27 mouse cellular contexts compared by ENCODE assay signal in the genomic region with DNA sequence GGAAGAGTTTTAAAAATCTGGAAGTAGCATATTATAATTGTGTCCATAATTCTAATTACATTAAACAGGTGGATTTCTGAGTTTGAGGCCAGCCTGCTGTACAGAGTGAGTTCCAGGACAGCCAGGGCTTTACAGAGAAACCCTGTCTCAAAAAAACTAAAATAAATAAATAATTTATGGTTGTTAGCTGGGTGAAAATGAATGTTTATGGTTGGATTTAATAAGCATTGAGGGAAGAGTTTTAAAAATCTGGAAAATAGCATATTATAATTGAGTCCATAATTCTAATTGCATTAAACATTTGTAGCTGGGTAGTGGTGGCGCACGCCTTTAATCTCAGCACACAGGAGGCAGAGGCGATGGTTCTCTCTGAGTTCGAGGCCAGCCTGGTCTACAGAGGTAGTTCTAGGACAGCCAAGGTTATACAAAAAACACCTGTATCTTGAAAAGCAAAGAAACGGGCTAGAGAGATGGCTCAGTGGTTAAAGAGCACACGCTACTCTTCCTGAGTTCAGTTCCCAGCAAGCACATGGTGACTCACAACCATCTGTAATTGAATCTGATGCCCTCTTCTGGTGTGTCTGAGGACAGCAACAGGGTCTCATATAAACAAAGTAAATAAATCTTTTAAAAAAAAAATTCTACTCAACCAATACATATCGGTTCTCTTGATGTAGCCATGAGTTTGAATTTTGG. TPM values are rescaled to one million over a fixed set of nuclear protein-coding genes. Genes with fewer than 3 reads are reported as not detected.
DNase-seq lines count a peak whose midpoint lies in the region; ATAC-seq and TF ChIP-seq lines count a peak whose summit lies in the region.
"Had no signal": no experiment of that assay in that cellular context is flagged by ENCODE, and none has a peak within 500 bp of the region (broad histone marks: within the 10 kb centered on the region; RNA-seq: fewer than 3 reads in every experiment).

No protein-coding gene starts in this region.

- H3K4me1 ChIP-seq in kidney, postnatal 0 days (replicated peaks; ENCODE audit: insufficient read depth, low read length): no peaks in the 10 kb centered on the region
- peaks cover 12 to 38% of the 10 kb centered on the region in 2 experiments for H3K4me1 ChIP-seq in CH12.LX (ENCODE audit: control insufficient read depth in 1 of 2, insufficient read depth in 2 of 2)
- peaks cover 4% of the 10 kb centered on the region for H3K4me1 ChIP-seq in midbrain, embryonic 15.5 days

- in situ Hi-C loops in CH12.LX (cut with MboI; ENCODE audit: low pct_ligation_motif_present, low pct_unique_long_range_greater_than_20kb, low sequenced_read_pairs): no loop called here

- H3K9me3 ChIP-seq in kidney, postnatal 0 days (replicated peaks; ENCODE audit: low read length): no peaks in the 10 kb centered on the region
- H3K9me3 ChIP-seq in CH12.LX (replicated peaks; ENCODE audit: low read length): no peaks in the 10 kb centered on the region
- no peaks in the 10 kb centered on the region for H3K9me3 ChIP-seq in midbrain, embryonic 15.5 days
- H3K9me3 ChIP-seq: embryonic facial prominence, embryonic 10.5 days; embryonic facial prominence, embryonic 13.5 days; forebrain, embryonic 12.5 days; G1E; hindbrain, embryonic 12.5 days; hindbrain, embryonic 15.5 days had no signal

- no peaks in the 10 kb centered on the region for H3K36me3 ChIP-seq in kidney, postnatal 0 days (ENCODE audit: insufficient read depth, low read length)
- H3K36me3 ChIP-seq in CH12.LX (replicated peaks in 1 of 2; ENCODE audit: control insufficient read depth in 1 of 2, insufficient read depth in 1 of 2, low read length in 1 of 2): peaks cover 11 to 33% of the 10 kb centered on the region in 2 experiments
- H3K36me3 ChIP-seq in myocyte (ENCODE audit: control insufficient read depth, insufficient read depth): no peaks in the 10 kb centered on the region
- no peaks in the 10 kb centered on the region for H3K36me3 ChIP-seq in midbrain, embryonic 15.5 days (replicated peaks)
- H3K36me3 ChIP-seq: embryonic facial prominence, embryonic 10.5 days; embryonic facial prominence, embryonic 13.5 days; forebrain, embryonic 12.5 days; hindbrain, embryonic 12.5 days; hindbrain, embryonic 15.5 days had no signal

- WGBS in kidney, postnatal 0 days: 95% methylated on average over 7 of the region's 7 CpGs
- WGBS in midbrain, embryonic 15.5 days: 96% methylated on average over 7 of the region's 7 CpGs

- 0 out of 2 replicates have a peak, but pooled peaks have one; percentile 12 for TF ChIP-seq CTCF in kidney, postnatal 0 days (IDR thresholded peaks at IDR 0.05; ENCODE audit: low read depth)
- TF ChIP-seq CTCF in CH12.LX (conservative IDR thresholded peaks at IDR 0.05 in 1 of 2, IDR thresholded peaks at IDR 0.05 in 1 of 2; ENCODE audit: low read depth in 2 of 2, low read length in 2 of 2): peak in 1 of 2 experiments; percentile 50; a peak in 2 of 4 replicates

- TF ChIP-seq RAD21 in CH12.LX (IDR thresholded peaks at IDR 0.05; ENCODE audit: low read depth, low read length): no peak; the same call in 1 of the 2 replicates

- H3K4me2 ChIP-seq in kidney, postnatal 0 days (ENCODE audit: low read length): no peak overlapping the region
- peak overlapping the region; percentile 97; the same call in 1 of the 2 replicates for H3K4me2 ChIP-seq in CH12.LX (ENCODE audit: insufficient read depth, low read depth, poor library complexity, severe bottlenecking)
- peak overlapping the region; percentile 85 for H3K4me2 ChIP-seq in myocyte (ENCODE audit: low read depth)
- H3K4me2 ChIP-seq in midbrain, embryonic 15.5 days: no peak overlapping the region
- H3K4me2 ChIP-seq: forebrain, embryonic 12.5 days; heart, embryonic 11.5 days; hindbrain, embryonic 12.5 days; hindbrain, embryonic 15.5 days had no signal

- H3ac ChIP-seq in myocyte (ENCODE audit: control insufficient read depth, insufficient read length): no peak overlapping the region

- dilution Hi-C loops in CH12.LX (cut with MboI; ENCODE audit: extremely low pct_ligation_motif_present, extremely low pct_unique_long_range_greater_than_20kb, low sequenced_read_pairs): no loop called here

- H3K9ac ChIP-seq in kidney, postnatal 0 days (ENCODE audit: low read depth, low read length): no peak overlapping the region
- H3K9ac ChIP-seq in CH12.LX (ENCODE audit: insufficient read depth, low read depth): peak overlapping the region; percentile 100
- no peak overlapping the region for H3K9ac ChIP-seq in midbrain, embryonic 15.5 days
- H3K9ac ChIP-seq: embryonic facial prominence, embryonic 13.5 days; forebrain, embryonic 12.5 days; hindbrain, embryonic 12.5 days; hindbrain, embryonic 15.5 days had no signal

- TF ChIP-seq EP300 in CH12.LX (IDR thresholded peaks at IDR 0.05; ENCODE audit: low read length): no peak

- DNase-seq in heart, adult 11 months: peak; percentile 55
- DNase-seq in heart, adult 18-20 months: no peak
- DNase-seq in kidney, postnatal 0 days (ENCODE audit: low spot score): no peak
- DNase-seq in kidney, adult 18-20 months: no peak
- DNase-seq in CH12.LX (ENCODE audit: extremely low read depth): peak; percentile 59
- no peak for DNase-seq in frontal cortex, postnatal 36 days (ENCODE audit: low spot score in 2 of 2)
- DNase-seq: adrenal gland, adult 2 months; adrenal gland, postnatal 14 days; cerebellum, adult 11-12 months; cerebellum, adult 8-10 months; cerebellum, postnatal 10 days; cerebellum, postnatal 36 days; embryo, embryonic 11 days; gastrocnemius, postnatal 10 days; gastrocnemius, postnatal 36 days had no signal

- H3K27me3 ChIP-seq in kidney, postnatal 0 days (ENCODE audit: insufficient read depth, low read length): no peaks in the 10 kb centered on the region
- H3K27me3 ChIP-seq in CH12.LX (replicated peaks): no peaks in the 10 kb centered on the region
- H3K27me3 ChIP-seq in myocyte (ENCODE audit: control insufficient read depth, insufficient read depth, insufficient read length): no peaks in the 10 kb centered on the region
- no peaks in the 10 kb centered on the region for H3K27me3 ChIP-seq in midbrain, embryonic 15.5 days (replicated peaks)
- H3K27me3 ChIP-seq: embryonic facial prominence, embryonic 13.5 days; forebrain, embryonic 12.5 days; hindbrain, embryonic 12.5 days; hindbrain, embryonic 15.5 days had no signal

- H3K27ac ChIP-seq in kidney, postnatal 0 days: no peak overlapping the region
- no peak overlapping the region for H3K27ac ChIP-seq in CH12.LX (ENCODE audit: insufficient read depth, low read depth)
- H3K27ac ChIP-seq in midbrain, embryonic 15.5 days: no peak overlapping the region
- H3K27ac ChIP-seq: embryonic facial prominence, embryonic 10.5 days; embryonic facial prominence, embryonic 13.5 days; forebrain, embryonic 12.5 days; hindbrain, embryonic 12.5 days; hindbrain, embryonic 15.5 days had no signal

- ATAC-seq in kidney, postnatal 0 days (replicated peaks; ENCODE audit: low FRiP score, low read depth): no peak
- ATAC-seq in midbrain, embryonic 15.5 days (replicated peaks): no peak
- ATAC-seq: CD4-positive, CD25-positive, alpha-beta regulatory T cell, adult 4 months; forebrain, embryonic 16.5 days had no signal

- H3K79me2 ChIP-seq in CH12.LX (replicated peaks; ENCODE audit: control insufficient read depth, extremely low read depth, insufficient read depth, poor library complexity, severe bottlenecking) (peaks cover 82% of the 10 kb centered on the region), myocyte (ENCODE audit: control insufficient read depth, insufficient read depth) (peaks cover 31% of the 10 kb centered on the region)

- no peak overlapping the region for H3K4me3 ChIP-seq in kidney, postnatal 0 days (replicated peaks; ENCODE audit: low read depth, low read length)
- H3K4me3 ChIP-seq in CH12.LX (replicated peaks in 1 of 3; ENCODE audit: low read depth in 2 of 3, low read length in 2 of 3, poor library complexity in 1 of 3) (peak overlapping the region; percentile 41 to 92 (median 69)), myocyte (peak overlapping the region; percentile 90)
- no peak overlapping the region for H3K4me3 ChIP-seq in midbrain, embryonic 15.5 days
- H3K4me3 ChIP-seq: embryonic facial prominence, embryonic 10.5 days; embryonic facial prominence, embryonic 13.5 days; erythroblast, embryonic 14.5 days; forebrain, embryonic 12.5 days; hindbrain, embryonic 12.5 days; hindbrain, embryonic 15.5 days had no signal

- TF ChIP-seq POLR2A in CH12.LX (IDR thresholded peaks at IDR 0.05; ENCODE audit: low read depth, low read length) (no peak; the same call in 1 of the 2 replicates), myocyte (IDR thresholded peaks at IDR 0.05; ENCODE audit: insufficient read length, low read depth) (no peak)

TF ChIP-seq in CH12.LX, 34 proteins besides CTCF, POLR2A, EP300 and RAD21 (continues in another document):
- TF ChIP-seq NRF1 (IDR thresholded peaks at IDR 0.05; ENCODE audit: low read depth, low read length) (no peak), ELF1 (IDR thresholded peaks at IDR 0.05; ENCODE audit: low read depth, low read length) (no peak), USF2 (conservative IDR thresholded peaks at IDR 0.05; ENCODE audit: low read depth, low read length) (no peak), USF1 (IDR thresholded peaks at IDR 0.05; ENCODE audit: low read depth, low read length) (no peak), RCOR1 (conservative IDR thresholded peaks at IDR 0.05; ENCODE audit: low read depth, low read length) (0 out of 2 replicates have a peak, but pooled peaks have one; percentile 53), JUN (IDR thresholded peaks at IDR 0.05; ENCODE audit: insufficient read depth, low read depth, low read length) (no peak), UBTF (IDR thresholded peaks at IDR 0.05; ENCODE audit: low read depth, low read length) (no peak)

TF ChIP-seq in myocyte, 11 proteins besides CTCF, POLR2A, EP300 and RAD21:
- no peak for TF ChIP-seq MYOD1 (IDR thresholded peaks at IDR 0.05; ENCODE audit: control insufficient read depth in 1 of 3, insufficient read length in 2 of 3, low read depth in 2 of 3)
- TF ChIP-seq TCF3 (IDR thresholded peaks at IDR 0.05; ENCODE audit: insufficient read length, low read depth): no peak
- no peak for TF ChIP-seq CEBPB (IDR thresholded peaks at IDR 0.05; ENCODE audit: insufficient read depth, poor library complexity, severe bottlenecking)
- no peak for TF ChIP-seq USF1 (IDR thresholded peaks at IDR 0.05; ENCODE audit: low read depth)
- TF ChIP-seq TCF12 (IDR thresholded peaks at IDR 0.05; ENCODE audit: insufficient read depth, poor library complexity, severe bottlenecking): no peak
- TF ChIP-seq SRF (IDR thresholded peaks at IDR 0.05; ENCODE audit: control insufficient read depth, insufficient read length, low read depth): no peak
TF ChIP-seq in myocyte: peak in this region for 0.

RNA-seq across cellular contexts. Expression of a gene that starts 3.1 kb away (rescaled TPM):
- 10 to 100 TPM; 31.9 to 33.1 TPM for total RNA-seq in heart, adult 18-20 months (2021)
- polyA plus RNA-seq in kidney, postnatal 0 days (2015; fragmentation: Nextera tagmentation; extraction: Ambion mirVana): 15.3 and 16.2 TPM in 2 replicates
- 32.1 and 37.6 TPM in 2 replicates for total RNA-seq in CH12.LX (2012; rRNA removed)
- 53.9 and 61.0 TPM in 2 replicates for total RNA-seq in CH12.LX (2014; rRNA removed)
- 61.8 and 67.6 TPM in 2 replicates for polyA plus RNA-seq in CH12.LX (2012; ENCODE audit: insufficient read length, low read depth)
- polyA plus RNA-seq in myocyte (2012; fragmentation: generic; extraction: Trizol): 15.4 TPM
- polyA plus RNA-seq in midbrain, embryonic 15.5 days (2015; fragmentation: Nextera tagmentation; extraction: Ambion mirVana): 33.6 and 37.5 TPM in 2 replicates

Comparison
In these comparisons a context has a peak if more than half of its experiments do, and no peak if none do; other contexts are left out.
1. DNase-seq: peak in heart, adult 11 months (single experiment) and CH12.LX (single experiment); none in heart, adult 18-20 months (0 of 2), kidney, postnatal 0 days (single experiment), kidney, adult 18-20 months (single experiment) and frontal cortex, postnatal 36 days (0 of 2).
2. H3K4me2 ChIP-seq: peak in CH12.LX (single experiment) and myocyte (single experiment); none in kidney, postnatal 0 days (single experiment) and midbrain, embryonic 15.5 days (single experiment).
3. H3K4me3 ChIP-seq: peak in CH12.LX (3 of 3) and myocyte (single experiment); none in kidney, postnatal 0 days (single experiment) and midbrain, embryonic 15.5 days (single experiment).